Mouse (Mus musculus) cerebellum, postnatal 4 days (tissue): ENCODE measurements around the gene Dop1b.
"Not testable (repeated sequence)": the region's sequence is repeated elsewhere in the genome, so short reads cannot be mapped to it uniquely, and the experiment has no call there.

Experiments
- DNase-seq, 2 experiments: peaks; one replicate each; pipeline ENCODE4 v3.0.0; 2022; ENCODE audit warnings: low spot score in 2 of 2, mixed read lengths in 1 of 2

Gene Dop1b

DNA sequence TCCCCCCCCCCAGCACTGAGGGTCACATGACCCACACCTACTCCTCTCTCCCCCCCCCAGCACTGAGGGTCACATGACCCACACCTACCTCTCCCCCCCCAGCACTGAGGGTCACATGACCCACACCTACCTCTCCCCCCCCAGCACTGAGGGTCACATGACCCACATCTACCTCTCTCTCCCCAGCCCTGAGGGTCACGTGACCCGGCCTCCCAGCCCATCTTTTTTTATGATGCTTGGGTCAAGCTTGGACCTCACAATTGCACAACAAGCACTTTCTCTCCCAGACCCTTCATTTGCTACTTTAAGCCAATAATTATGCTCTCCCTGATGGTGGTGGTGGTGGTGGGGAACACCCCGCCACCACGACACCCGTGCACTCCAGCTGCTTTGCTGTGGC is 83.7 kb downstream of the Dop1b start:
- no peak for DNase-seq

DNA sequence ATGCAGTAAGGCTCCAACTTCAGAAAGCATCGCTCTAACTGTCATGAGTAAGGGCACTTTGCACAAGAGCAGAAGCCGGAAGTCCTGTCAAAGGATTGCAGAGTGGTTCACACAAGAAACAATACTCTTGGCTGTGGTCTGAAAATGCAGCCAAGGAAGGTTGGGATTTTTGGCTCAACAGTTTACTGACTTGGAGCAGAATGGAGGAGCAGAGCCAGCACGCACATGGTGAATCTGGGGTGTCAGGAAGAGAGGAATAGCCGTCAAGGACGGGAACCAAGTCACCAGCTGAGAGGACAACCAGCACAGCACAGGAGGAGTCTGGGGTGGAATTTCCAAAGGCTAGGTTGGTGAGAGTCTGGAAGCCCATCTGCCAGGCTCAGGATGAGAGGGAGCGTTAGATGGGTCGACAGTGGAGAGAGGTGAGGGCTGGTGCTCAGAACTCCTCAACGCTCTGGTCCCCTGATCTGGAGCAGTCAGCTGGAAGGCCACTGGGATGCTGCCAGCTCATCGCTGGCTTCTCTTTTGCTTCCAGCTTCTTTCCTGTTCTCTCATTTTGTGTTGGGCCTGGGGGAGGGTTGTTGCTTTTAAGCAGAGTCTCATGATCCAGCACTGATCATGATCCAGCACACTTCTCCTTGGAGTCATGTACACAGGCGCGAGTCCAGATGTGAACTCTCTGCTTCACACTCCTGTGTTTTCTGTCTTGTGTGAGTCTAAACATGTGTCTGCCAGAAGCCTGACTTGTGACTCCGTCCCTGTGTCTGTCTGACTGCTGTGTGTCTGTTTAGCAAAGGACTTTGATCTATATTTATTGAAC is 85.5 kb downstream of the Dop1b start:
- peak in 1 of 2 experiments; percentile 50 for DNase-seq

- no peak for DNase-seq
These were observed 86.3 kb downstream of the Dop1b start for GRCm38 (mm10) chr16:93797841-93798492.

GRCm38 (mm10) chr16:93798623-93799022 is 86.9 kb downstream of the Dop1b start:
- DNase-seq, result no peak

DNA sequence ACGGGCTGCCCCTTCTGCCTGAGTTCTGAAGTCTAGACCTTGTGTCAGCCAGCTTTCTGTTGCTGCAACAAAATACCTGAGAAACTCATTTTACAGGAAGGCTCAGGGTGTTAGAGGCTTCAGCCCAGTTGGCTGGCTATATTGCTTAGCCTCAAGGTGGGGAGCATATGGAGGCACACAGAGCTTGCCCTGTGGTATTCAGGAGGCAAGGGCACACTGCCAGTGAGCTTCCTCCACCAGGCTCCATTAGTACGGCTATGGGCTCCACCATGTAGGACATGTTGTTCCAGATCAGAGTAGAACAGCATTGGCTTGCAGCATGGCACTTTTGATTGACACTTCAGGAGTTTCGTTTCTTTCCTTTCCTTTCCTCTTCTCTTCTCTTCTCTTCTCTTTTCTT is 87.4 kb downstream of the Dop1b start:
- DNase-seq, result no peak

DNA sequence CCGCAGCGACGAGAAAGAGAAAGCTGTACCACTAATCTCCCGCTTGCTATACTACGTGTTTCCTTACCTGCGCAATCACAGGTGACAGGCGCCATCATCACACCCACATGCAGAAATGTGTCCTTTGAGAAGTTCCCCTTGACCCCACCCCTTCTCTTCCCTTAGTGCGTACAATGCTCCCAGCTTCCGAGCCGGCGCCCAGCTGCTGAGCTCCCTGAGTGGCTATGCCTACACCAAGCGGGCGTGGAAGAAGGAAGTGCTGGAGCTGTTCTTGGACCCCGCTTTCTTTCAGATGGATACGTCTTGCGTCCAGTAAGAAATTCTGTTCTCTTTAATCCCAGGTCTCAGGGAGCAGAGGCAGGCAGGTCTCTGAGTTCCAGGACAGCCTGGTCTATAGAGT is 88.2 kb downstream of the Dop1b start:
- DNase-seq, result no peak

- DNase-seq, result no peak
These were observed 95.5 kb downstream of the Dop1b start for GRCm38 (mm10) chr16:93807167-93807566.

DNA sequence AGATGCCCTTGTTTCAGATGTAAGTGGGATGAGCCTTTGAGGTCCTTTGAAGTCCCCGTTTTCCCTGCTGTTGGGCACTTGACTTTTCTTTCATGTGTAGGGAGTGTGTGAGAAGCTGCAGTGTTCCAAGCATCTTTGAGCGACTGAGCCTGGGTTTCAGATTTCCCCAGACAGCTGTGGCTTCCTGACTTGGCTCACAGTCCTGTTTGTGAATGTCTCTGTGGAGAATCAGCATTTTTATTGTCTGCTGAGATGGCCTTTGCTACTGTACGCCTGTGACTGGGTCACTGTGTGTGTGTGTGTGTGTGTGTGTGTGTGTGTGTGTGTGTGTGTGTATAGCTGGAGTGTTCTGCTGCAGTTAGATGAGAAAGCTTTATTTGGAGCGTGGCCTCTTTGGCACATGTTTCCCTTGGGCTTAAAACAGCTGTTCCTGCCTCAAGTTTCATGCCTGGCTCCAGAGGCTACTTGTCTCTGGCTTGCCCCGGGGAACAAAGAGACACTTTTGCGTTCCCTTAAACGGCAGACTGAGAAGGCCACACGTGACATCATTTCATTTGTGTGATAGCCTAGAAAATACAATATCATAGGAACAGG is 96.4 kb downstream of the Dop1b start:
- no peak for DNase-seq

GRCm38 (mm10) chr16:93815856-93816736 is 104.4 kb downstream of the Dop1b start:
- DNase-seq, result no peak

DNA sequence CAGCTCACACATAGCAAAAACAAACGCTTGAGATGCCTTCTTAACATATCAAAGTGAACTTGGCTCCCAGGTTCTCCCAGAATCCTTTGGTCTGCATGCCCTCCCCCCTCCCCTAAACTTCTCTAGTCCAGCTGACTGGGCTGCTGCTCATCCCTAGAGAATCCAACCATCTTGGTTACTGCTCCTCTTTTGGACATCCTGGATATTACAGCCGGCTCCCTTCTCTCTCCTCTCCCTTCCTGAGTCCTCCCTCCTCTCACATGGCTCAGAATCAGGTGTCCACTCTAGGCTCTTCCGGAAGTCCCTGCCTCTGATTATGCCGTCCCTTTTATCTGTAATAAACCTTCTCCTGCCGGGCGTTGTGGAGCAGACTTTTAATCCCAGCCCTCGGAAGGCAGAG is 105.2 kb downstream of the Dop1b start:
- DNase-seq, result no peak

DNA sequence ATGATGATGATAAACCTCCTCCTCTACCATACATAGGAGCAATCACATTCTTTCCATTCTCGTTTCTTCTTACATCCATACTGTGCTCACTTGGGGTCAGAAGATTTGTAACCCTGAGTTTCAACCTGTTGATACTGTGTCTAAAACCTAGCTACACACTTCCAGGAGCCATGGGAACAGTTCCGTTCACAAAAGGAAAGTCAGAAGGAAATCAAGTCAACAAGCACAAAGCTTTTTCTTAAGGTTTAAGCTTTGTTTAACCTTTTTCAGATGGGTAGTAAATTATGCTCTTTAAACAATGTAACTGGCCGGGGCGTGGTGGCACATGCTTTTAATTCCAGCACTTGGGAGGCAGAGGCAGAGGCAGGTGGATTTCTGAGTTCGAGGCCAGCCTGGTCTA is 105.7 kb downstream of the Dop1b start:
- no peak for DNase-seq

DNA sequence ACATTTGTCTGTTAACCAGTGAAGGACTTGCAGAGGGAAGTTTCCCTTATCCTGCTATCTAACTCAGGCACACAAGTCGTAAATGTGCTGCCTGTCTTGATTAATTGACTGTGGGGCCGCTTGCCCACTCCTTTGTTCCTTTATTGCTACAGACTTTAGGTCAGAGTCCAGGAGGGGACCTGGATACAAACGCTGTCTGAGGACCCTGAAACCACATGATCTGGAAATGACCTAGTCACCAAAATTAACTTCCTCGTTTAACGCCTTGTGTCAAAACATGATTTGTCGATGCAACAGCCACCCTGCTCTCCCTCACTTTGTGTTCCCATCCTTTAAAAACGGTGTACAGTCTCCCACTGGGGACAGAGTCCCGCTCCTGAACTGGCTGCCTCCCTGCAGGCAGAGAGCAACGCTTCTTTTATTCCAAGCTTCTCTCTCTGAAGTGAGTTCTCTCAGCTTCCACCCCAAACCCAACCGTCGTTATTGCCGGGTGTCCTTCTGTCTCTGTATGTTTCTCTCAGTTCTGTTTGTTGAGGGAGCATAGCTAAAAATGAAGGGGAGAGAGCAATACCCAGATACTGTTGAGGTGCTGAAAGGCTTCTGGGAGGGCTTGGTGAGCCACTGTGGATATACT is 107.1 kb downstream of the Dop1b start:
- no peak for DNase-seq

- no peak for DNase-seq
These were observed 107.6 kb downstream of the Dop1b start for GRCm38 (mm10) chr16:93819325-93819696.

DNA sequence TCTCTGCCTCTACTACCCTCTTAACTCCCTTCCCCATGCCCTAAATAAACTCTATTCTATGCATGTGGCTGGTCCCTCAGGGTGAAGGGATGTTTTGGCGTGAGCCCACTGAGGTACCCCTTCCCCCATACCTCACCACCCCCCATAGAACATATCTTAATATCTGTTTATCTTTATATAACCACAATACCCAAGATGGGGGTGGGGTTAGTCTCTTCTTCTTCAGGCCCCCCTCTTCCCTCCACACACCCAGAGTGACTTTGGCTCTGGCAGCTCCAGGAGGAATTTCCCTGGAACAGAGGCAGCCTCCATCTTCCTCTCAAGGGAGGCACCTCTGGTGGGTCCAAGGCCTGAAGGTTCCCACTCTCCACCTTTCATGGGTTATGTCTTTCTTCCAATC is 108.3 kb downstream of the Dop1b start:
- DNase-seq, result no peak

DNA sequence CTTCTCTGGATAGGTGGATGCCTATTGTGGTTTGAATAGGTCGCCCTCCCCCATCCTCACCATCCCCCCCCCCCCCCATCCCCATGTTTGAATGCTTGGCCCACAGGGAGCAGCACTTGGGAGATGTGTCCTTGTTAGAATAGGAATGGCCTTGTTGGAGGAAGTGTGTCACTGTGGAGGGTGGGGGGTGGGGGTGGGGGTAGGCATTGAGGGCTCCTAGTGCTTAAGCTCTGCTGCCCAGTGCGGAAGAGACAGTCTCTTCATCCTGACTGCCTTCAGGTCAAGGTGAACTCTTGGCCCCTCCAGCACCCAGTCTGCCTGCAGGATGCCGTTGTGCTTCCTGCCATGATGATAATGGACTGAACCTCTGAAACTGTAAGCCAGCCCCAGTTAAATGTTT is 110.0 kb downstream of the Dop1b start:
- DNase-seq, result no peak

DNA sequence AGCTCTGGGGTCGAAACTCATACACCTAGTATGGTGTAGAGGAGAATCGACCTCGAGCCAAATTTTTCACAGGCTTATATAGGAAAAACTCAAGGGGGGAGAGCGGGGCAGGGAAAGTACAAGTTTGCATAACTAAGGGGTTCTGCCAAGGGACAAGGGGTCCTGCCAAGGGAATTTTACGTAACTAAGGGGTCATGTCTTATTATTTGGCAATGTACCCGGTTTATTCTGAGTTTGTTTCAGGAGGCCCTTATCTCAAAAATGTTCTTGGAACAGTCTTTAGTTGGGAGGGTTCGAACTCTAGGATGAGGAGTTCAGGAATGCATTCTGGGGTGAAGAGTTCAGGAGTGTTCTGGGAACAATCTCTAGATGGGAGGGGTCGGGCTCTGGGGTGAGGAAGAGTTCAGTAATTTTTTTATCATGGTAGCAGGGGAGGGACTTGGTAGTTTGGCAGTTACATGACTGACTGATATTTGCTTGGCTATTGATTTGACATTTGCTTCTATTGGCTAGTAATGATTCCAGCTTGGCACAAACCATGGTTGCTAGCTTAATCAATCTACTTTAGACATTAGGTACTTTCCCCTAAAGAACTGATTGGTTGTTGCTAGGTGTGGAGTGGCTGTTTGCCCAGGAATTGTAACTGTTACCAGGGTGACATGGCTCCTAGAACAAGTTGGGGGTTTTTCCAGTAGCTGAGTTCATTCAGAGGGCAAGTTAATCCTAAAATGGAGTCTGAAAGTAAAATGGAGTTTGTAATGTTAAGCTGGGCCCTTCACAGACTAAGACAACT is 110.9 kb downstream of the Dop1b start:
- DNase-seq, result not testable (repeated sequence)

DNA sequence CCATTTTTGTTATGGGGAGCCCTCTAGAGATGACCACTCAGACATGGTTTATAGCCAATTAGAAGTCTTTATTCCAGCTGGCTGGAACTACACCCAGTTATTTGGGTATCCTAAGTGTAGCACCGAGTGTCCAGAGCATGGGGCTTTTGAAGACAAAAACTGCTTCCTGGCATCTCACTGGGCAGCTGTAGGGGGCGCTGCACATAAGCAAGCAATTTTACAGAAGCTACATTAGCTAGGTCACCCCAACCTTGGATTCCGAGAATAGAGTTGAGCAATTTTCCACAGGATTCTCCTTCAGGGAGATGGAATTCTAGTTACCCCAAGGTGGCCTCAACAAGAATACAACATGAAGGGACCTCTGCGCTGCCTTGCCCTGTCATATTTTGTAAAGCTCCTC is 113.1 kb downstream of the Dop1b start:
- no peak for DNase-seq

GRCm38 (mm10) chr16:93825463-93825862 is 113.8 kb downstream of the Dop1b start:
- no peak for DNase-seq

DNA sequence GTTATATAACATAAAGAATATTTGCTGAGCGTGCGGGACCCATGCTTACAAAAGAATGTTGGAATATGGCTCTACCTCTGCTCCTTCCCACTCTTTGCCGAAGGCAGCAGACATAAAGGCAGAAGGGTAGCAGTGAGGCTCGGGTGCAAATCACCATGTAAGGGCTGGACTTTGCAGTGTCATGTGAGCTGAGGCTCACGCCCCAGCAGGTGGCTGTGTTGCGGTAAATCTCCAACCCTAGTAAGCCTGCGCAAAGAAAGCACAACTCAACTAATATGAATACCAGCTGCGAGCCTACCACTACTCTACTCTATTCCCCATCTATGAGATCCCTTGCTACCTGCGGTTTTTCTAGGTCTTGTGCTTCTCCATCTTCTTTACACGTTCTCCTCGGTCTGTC is 114.3 kb downstream of the Dop1b start:
- no peak for DNase-seq

DNA sequence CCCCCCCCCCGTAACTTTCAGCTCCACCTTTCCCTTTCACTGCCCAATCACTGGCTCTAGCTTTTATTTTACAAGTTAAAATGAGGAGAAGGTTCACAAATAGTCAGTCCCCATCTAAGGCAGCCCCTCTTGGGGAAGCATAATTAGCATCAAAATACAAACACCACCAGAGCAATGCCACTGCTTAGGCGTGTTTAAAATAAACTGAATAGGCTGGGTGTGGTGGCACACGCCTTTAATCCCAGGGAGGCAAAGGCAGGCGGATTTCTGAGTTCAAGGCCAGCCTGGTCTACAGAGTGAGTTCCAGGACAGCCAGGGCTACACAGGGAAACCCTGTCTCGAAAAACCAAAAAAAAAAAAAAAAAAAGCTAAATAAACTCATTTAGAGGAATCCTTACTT is 114.8 kb downstream of the Dop1b start:
- not testable (repeated sequence) for DNase-seq

DNA sequence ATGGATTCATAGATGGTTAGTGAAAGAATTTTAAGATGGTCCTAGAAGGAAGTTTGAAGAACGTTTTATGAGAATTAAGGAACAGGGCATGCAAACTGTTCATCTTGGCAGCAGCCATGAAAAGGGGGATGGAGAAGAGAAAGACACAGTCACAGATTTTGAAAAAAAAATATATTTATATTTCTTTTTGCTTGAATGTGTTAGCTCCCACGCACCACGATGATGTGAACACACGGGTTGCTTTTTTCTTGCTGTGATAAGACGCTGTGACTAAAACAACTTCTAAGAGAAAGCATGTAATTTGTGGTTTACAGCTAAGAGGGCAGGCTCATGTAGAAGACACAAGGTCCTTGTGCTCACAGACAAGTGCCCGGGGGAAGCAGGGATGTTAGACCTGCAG is 115.2 kb downstream of the Dop1b start:
- no peak for DNase-seq
